Mouse (Mus musculus): ENCODE measurements around the gene Zmiz1. TPM values are rescaled to one million over a fixed set of nuclear protein-coding genes. Genes with fewer than 3 reads are reported as not detected.
A peak's percentile ranks its signal among the peaks of the same experiment; 100 is the strongest.

Zmiz1 gene
- total RNA-seq, 4 experiments from 2014 or later: 90.3 to 192 (median 125) TPM

DNA sequence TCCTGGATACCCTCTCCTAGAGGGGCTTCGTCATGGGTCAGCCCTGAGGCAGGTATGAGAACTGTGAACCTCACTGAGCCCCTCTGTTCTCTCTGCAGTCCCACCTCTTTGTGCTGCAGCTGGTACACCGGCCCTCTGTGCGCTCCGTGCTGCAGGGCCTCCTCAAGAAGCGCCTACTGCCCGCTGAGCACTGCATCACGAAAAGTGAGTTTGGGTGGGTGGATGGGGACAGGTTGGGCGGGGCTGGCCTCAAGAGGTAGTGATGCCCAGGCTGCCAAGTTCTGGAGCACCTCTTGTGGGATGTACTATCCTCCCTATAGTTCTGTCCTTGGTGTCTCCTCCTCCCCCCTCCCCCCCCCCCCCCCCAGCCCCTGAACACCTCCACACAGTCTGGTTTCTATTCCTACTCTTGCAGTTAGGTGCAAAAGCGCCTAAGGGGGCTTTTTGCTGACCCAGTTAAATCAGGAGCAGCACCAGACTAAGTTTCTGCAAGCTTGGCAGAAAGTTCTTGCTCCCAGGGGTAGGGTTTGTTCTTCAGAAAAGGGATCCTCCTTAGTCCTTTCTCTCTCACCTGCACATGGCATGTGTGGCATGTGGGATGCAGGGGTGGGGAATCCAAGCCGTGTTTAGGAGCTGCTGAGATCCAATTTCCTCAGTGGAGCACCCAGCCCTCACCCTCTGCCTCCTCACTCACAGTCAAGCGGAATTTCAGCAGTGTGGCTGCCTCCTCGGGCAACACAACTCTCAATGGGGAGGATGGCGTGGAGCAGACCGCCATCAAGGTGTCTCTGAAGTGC lies 195.6 kb downstream of the Zmiz1 start:
- no peak for DNase-seq

DNA sequence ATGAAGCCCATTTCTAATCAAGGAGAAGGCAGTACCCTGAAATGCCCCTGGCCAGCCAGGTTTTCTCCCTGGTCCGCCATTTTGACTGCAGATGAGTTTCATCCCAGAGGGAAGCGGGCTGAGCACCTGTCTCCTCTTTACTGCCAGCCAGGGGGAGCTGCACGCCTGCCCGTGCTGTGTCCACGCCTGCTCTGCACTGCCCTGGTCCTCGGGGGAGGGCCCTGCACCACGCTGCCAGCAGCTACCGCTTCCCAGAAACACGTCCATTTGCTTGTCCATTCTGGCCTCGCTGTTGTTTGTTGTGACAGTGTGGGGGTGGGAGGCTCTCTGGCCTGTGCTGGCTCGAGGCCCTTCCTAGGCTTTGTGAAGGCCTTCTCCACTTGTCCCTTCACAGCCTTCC lies 201.7 kb downstream of the Zmiz1 start:
- no peak for DNase-seq

DNA sequence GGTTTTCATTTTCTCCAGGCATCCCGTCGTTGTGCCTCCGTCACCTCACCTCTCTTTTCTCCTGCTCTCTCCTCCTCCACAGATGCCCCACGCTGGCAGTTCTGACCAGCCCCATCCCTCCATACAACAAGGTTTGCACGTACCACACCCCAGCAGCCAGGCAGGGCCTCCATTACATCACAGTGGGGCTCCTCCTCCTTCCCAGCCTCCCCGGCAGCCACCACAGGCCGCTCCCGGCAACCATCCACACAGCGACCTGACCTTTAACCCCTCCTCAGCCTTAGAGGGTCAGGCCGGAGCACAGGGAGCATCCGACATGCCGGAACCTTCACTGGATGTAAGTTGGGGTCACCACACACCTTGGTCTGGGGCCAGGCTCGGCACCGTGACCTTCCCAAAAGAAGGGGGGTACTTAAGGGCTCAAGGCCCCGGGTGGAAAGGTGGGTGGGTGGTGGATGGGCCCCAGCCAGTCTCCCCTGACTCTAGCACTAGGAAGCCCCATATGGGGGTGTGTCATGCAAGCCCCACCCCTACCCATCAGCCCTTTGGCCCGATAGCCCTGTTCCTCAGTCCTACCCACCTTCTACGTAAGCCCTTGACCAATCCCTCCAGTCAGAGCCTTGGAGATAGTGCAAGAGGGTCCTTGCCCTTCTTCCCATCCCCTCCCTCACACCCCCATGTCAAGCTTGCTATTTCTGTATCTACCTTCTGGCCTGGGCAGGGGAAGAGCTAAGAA lies 202.4 kb downstream of the Zmiz1 start:
- no peak for DNase-seq

DNA sequence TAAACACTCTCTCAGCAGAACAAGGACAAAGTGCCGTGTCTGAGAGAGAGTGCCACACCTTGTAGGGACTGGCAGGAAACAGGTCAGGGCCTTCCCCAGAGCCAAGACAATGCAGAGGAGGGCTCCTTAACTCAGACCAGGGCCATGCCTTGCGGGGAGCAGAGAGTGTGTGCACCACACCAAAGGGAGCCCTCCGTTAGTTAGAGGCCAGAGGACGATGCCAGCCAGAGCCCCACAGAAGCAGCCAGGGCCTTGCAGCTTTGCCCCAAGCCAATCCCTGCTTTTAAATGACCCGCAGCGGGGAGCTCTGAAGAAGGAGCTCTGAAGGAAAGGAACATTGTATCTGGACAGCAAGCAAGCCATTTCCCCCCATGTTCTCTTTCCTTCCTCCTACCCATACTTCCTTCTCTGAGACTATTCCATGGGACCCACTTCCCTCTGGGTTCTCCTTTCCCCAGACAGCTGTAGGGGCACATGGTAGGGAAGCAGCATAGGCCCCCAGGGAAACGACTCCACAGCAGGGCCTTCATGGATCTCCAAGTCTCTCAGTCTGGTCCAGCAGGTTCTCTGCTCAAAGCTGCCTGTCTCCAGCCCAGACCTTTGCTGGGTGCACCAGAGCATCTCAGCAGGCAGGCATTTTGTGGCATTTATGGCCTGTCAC lies 204.8 kb downstream of the Zmiz1 start:
- no peak for DNase-seq

DNA sequence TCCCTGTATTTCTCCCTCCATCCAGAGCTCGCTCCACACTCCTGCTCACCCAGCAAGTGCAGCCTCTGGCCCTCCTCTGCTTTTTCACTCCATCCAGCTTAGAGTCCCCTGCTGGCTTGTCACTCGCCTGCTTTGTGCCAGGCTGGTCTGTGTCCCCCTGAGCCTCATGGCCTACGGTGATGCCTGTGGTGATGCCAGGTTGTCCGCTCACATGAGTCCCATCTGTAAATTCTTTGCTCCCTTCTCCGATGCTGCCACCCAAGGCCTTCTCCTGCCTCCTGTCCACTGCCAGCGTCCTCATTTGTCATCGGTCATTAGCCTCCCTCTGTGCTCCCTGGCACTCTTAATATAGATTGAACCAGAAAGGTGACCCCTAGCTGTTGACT lies 205.3 kb downstream of the Zmiz1 start:
- DNase-seq: no peak

DNA sequence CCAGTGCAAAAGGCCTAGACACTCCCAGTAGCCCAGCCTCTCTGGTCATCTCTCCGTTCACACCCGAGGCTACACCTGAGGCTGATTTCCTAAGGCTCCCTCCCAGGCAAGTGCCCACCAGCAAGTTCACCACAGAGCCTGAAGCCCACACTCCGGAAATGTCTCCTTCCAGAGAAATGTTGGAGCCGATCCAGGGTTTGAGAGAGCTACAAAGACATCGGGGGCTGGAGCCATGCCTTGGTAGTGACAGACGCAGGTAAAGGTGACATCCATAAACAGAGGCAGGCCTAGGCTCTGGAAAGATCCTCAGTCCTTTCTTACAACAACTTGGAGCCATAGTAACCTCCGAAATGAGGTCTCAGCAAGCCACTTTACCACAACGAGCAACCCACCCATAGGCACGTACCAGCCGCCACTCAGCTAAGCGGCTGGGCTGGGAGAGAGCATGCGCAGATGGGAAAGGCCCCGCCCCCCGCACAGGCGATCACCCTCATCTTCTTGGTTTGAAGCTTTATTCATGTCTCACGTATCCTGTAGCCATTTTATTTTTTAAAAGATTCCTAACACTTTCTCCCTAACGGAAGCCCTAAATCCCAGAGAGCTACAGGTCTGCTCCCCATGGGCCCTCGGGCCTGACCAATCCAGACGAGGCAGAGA lies 206.5 kb downstream of the Zmiz1 start:
- DNase-seq: no peak

DNA sequence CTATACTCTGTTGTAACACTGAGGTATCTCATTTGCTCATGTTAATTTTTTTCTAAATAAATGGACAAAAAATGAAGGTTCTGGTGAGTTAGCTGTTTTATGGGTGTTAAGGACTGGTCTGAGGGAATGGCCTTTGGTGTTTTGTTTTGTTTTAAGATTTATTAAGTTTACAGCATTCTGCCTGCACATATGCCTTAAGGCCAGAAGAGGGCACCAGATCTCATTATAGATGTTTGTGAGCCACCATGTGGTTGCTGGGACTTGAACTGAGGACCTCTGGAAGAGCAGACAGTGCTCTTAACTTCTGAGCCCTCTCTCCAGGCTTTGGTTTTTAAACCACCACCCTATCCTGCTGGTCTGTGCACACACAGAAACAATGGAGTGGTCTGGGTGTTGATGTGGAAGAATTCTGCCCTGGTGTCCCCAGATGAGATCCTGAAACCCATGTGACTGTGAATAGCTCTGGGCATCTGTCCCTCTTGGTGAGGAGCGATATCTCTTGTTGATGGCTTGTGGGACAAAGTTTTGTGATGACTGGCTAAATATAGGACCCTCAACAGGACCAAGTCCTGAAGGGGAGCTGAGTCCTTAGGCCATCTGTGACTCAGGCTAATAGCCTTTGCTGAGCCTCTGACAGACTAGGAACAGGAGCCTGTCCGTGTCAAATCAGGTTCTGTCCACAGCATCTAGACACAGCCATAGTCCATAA lies 207.8 kb downstream of the Zmiz1 start:
- DNase-seq: no peak

DNA sequence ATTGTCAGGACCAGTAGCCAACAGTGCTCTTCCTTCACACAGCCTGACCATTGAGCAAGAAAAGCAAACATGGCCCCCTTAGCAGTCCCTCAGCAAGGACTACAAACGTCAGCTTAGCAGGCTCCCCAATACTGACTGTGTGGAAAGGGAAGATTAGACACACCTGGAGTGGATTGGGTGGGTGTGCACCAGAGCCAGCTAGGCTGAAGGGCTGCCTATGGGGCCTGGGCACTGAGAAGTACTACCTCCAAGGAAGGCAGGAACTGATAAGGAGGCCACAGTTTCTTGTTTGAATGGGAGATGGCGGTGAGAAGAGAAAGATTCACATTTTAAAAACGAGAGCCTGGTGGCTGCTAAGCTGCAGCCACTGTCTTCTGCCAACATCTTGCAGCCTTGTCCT lies 208.6 kb downstream of the Zmiz1 start:
- no peak for DNase-seq

DNA sequence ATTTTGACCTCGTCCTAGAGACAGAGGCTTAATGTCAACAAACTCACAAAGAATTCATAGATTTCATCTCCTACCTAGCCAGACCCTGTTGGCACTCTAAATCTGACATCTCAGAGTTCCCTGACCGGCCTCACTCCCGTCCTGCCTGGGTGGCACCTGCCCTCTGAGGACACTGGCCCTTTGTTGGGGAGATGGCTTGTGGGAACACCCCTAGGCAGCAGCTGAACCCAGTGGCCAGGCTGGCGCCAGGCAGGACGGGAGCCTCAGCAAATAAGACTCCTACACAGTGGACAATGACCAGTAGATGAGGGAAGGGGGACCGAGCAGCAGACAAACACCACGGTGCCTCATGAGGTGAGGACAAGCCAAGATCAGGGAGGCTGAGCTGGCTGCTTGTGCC lies 220.6 kb downstream of the Zmiz1 start:
- no peak for DNase-seq

DNA sequence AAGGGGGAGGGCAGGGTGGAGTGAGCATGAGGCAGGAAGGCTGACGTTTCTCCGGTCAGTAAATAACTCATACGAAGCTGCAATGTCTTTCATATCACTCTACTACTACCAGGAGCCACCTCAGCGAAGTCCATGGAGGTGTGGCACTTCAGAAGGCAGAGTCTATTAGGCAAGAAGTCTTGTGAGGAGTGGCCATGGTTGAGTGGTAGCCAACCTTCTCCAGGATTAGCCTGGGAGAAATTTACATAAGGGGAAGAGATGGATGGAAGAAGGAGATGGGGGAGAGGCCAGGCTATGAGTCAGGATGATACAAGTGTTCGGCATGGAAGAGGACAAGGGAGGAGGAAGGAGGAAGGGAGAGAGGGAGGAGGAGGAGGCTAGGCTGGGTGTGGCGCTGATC lies 223.0 kb downstream of the Zmiz1 start:
- no peak for DNase-seq

DNA sequence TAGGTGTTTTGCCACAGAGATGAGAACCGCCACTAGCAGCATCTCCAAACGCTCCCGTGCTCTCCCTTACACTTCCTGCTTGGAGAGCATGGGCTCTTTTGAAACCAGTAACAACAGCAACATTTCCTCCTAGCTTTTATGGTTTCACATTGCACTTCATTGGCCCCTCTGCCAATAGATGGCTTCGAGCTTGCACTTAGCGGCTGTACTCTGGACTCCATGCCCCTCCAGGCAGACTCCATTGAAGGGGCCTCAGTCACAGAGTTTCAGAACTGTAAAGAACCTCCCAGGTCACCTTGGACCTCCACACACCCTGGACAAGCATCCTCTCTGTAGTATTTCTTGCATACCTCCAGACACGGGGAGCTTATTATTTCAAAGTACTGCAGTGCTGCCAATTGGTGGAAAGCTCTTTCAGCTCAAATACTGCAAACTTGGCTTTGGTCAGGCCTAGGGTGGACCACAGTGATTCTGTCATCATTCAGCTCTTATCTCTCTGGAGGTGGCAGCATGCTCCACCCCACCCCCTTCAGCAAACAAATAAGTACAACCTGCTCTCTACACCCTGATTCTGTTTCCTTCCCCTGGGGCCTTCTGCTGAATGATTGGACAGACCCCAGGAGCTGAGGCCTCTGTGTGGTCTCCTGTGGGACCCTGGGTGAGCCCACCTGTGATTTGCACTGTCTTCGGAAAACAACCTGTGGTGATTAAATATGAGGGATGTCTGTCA lies 227.4 kb downstream of the Zmiz1 start:
- DNase-seq: no peak

DNA sequence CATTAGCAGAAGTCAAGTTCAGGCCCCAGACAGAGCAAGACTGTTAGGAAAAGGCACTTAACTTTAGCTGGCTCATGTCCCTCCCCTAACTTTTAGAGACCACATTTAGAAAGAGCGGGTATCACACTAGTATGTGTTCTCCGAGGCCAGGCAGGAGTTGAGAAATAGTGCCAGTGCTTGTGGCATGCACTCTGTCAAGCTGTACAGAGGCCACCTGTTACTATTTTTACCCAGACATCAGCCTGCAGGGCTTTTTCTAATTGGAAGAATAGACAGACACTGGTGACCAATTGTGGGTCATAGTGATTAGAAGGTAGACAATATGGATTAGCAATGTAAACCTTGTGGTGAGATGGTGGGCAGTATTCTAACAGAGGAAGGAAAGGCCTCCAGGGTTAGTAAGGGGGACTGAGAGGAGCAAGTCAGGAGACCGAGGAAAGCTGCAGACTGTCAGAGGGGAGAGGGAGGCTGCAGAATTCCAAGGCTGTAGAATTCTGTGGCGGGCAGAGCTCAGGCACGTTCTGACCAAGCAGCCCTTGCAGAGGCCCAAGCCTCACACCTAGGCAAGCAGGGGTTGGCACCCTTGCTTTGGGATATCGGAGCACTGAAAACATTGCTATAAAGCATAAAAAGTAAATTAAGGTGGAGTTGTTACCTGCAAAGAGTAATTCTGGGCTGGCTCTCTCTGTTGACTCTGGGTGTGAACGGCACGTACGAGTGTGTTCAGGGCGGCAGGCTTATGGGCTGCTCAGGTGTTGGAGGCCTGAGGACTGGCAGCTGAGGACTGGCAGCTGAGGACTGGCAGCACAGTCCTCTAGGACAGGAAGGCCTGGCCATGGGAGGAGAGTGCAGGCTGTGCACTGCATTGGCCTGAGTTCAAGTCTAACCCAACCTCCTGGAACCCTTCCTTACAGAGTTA lies 228.3 kb downstream of the Zmiz1 start:
- DNase-seq: no peak

DNA sequence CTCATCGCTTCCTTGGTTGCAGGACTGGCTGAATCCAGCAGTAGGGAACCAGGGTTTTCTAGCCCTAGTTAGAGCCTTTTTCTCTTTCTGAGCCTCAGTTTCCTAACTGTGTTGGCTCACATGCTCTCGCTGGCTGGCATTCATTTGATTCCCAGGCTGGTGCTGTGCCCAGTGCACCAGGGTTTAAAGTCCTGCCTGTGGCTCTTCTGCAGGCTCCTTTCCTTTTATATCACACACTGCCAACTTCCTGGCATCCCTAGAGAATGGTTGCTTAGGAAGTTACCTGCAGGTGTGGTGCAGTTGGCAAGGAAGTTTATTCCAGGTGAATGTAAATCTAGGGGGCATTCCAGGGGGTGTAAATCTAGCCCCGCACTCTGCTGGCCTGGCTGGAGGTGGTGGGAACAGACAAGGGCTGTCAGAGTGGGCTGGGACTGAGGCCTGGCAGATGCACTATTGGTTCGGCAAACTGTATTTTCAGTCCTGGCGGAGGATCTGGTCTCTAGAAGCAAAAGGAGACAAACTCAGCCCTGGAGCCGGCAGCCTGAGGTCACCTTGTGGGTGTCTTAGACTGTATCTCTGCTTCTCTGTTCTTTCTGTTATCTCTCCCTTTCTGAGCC lies 234.4 kb downstream of the Zmiz1 start:
- no peak for DNase-seq

DNA sequence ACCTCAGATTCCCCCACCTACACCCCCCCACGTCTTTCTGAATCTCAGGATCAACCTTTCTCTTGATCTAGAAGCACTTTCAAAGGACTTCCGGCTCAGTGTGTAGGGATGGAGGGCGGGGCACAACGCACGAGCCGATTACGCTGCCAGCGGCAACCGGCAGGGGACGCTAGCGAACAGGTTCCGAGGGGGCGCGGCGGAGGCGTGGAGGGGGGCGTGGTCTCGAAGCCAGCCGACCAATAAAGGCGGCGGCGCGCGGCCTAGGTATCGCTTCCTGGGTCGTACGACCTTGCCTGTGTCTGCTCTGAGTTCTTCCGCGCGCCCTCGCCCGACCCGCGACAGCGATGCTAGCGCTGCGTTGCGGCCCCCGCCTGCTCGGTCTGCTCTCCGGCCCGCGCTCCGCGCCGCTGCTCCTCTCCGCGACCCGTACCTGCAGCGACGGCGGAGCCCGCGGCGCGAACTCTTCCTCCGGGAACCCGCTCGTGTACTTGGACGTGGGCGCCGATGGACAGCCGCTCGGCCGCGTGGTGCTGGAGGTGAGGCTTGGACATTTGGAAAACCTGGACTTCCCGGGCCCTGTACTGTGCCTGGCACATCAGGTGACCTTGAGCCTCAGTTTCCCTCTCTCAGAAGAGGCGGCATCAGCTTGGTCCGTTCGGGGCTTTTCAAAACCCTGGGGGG lies 235.0 kb downstream of the Zmiz1 start, which contains the start of gene Ppif:
TSS of gene Ppif (plus strand) at position 267 of the 681 bp plus-strand sequence.
- DNase-seq: peak; percentile 92

DNA sequence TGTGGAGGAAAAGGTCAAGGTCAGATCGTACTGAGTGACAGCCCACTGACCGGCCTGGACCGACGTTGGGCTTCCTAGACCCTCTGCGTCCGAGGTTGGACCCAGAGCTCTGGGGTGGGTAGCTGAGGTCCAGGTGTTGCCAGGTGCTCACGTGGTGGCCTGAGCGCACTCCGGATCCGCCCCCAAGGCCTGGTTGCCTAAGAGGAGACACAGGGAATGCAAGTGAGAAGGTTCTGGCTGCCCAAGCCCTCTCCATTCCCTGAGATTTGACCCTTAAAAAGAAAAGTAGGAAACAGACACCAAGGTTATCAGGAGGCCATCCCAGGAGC lies 235.5 kb downstream of the Zmiz1 start:
- no peak for DNase-seq

DNA sequence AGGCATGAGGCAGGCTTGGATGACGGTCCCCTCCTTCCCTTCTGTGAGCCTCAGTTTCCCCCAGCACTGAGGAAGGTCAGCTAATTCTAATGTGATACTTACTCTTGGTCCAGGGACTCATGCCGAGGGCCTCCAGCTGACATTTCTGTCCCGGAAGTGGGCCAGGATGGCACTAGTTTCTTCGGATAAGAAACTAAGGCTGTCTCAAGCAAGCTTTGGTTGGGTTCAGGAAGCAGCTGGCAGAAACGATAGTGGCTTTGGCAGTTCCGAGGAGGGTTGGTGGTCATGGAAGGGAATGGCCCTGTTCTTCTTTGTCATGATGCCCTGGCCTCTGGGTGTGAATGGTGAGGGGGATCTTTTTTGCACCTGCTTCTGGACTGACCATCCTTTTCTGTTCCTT lies 236.1 kb downstream of the Zmiz1 start:
- DNase-seq: no peak

DNA sequence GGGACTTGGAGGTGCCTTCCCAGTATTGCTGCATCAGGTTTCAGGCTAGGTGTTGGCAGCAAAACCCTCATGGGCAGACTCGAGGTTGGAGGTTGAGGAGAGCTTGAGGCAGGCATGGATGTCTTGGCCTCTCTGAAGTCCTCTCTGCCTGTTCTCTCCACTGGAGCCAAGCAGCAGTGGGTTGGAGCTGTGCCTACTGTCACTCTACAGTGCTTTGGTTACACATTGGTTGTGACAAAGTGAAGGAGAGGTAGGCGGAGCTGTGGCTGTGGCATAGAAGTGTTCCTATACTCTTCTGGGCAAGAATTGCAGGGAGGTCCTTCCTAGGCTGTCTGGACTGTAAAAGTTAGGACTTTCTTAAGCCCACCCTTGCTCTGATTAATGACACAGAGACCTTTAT lies 237.4 kb downstream of the Zmiz1 start:
- DNase-seq: no peak

DNA sequence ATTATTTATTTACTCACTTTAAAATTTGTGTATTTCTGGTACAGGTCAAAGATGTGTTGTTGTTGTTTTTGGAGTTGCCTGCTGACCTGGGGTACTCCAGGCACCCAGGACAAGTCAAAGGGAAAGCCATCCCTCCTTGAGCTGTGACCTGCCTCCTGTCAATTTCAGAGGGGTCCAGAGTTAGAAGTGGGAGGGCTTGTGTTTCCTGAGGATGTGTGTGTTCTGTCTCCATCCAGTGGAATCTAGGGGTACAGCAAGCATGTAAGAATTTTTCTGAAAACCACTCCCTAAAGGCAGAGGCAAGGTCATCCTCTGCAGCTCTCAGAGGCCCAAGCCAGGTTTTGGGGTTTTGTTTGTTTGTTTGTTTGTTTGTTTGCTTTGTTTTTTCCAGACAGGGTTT lies 243.0 kb downstream of the Zmiz1 start:
- no peak for DNase-seq

DNA sequence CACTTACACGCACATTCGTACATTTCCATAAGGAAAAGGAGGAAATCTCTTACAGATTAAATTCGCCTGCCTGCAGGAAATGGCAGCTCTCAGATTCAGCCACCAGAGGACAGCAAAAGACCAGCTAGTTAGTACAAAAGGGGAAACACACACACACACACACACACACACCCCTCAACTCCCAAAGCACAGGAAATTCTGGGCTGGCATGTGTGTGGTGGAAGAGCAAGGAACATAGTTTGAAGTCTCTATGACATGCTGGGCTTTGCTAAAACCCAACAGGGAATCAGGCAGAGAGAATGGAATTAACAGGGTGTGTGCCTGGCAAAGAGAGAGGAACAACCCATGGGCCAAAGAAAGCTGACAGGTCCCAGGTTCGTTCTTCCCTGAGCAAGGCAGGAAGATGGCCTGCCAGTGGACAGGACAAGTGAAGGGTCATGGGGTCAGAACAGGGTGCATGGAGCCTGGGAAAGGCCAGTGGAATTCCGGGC lies 248.8 kb downstream of the Zmiz1 start:
- DNase-seq: peak; percentile 52

All from adrenal gland, adult 8-10 months (tissue).